Mouse (Mus musculus): ENCODE measurements around the gene Btaf1. TPM values are rescaled to one million over a fixed set of nuclear protein-coding genes. Genes with fewer than 3 reads are reported as not detected.
"Not testable (repeated sequence)": the region's sequence is repeated elsewhere in the genome, so short reads cannot be mapped to it uniquely, and the experiment has no call there.

Btaf1 gene
- total RNA-seq, 2 experiments from 2014 or later = 21.6 to 25.0 TPM

DNA sequence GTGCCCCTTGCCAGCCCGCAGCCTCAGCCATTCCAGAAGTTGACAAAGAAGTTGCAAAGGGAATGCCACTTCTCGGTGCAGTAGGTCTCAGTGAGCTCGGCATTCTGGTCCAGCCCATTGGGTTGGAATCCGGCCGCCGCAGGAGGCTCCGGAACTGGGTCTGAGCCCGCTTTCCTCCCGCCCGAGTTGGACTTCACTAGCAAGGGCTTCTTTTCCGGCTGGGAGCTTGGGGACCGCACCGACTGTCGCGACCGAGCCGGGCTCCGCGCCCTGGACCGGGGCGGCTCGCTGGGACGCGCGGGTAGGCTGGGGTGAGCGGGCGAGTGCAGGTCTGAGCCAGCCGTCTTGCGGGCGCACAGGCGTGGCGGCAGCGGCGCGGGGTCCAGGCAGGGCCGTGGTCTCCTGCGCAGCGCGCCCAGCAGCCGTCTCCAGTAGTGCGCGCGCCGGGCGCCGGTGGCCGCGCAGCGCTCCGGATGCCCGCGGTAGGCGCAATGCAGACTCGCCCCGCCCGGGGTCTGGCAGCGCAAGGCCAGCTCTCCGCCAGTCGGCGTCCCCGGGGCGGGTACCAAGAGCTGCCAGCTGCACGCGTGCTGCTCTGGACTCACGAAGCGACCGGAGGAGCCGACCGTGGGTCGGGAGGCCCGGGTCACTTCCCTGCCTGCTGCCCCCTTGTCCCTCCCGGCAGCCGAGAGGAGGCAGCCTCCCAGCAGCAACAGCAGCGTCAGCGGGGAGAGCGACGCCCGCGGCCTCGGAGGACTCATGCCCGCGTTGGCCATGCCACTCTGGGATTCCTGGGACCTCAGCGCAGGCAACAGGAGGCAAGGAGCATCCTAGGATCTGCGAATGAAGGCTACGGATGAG is 7.2 kb upstream of the Btaf1 start:
- intact Hi-C loops (cut with DNase I) = loop anchor here (2.0 kb wide), 1 partner anchor 458 kb away; the partner anchor contains the start of gene Kif11
- DNase-seq (ENCODE audit: extremely low spot score in 1 of 2, low spot score in 2 of 2) = peak; percentile 59 to 91

DNA sequence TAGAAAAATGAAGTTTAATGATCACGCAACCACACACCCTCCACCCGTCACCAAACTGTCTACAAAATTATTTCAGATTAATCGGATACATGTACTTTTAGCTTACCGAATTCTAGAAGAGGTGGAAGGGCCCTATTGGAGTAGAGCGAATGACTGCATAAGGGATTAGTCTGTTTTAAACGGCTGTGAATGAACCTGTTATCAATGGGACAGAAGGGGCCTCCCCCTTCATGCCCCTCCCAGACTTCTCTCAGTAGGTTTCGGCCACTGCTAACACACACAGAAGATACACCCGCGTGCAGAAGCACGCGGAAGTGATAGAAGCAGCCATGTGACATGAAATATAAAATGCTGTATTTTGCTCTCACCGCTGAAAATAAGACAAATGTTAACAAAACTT is 6.4 kb upstream of the Btaf1 start, which contains the start of gene Fgfbp3:
TSS of gene Fgfbp3 (minus strand) at position 150 of the 400 bp plus-strand sequence.
- intact Hi-C loops (cut with DNase I) = loop anchor here (2.0 kb wide), 1 partner anchor 457 kb away; the partner anchor contains the start of gene Kif11
- no peak for DNase-seq (ENCODE audit: extremely low spot score in 1 of 2, low spot score in 2 of 2)

DNA sequence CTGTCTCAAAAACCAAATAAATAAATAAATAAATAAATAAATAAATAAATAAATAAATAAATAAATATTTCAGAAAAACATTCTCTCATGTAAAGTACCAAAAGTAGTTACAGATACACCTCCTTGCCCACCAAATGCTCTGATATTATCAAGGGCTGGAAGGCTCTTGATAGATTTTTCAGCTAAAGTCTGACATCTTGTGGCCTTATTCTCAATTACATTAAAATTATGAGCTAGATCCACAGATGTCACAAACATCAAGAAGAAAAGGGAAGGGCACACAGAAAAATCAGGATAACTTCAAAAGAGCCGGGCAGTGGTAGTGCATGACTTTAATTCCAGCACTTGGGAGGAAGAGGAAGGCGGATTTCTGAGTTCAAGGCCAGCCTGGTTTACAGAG is 3.9 kb upstream of the Btaf1 start:
- no peak for DNase-seq (ENCODE audit: extremely low spot score in 1 of 2, low spot score in 2 of 2)
- intact Hi-C loops (cut with DNase I) = loop anchor here (5.0 kb wide), 1 partner anchor 35 kb away; no protein-coding TSS in a partner anchor

DNA sequence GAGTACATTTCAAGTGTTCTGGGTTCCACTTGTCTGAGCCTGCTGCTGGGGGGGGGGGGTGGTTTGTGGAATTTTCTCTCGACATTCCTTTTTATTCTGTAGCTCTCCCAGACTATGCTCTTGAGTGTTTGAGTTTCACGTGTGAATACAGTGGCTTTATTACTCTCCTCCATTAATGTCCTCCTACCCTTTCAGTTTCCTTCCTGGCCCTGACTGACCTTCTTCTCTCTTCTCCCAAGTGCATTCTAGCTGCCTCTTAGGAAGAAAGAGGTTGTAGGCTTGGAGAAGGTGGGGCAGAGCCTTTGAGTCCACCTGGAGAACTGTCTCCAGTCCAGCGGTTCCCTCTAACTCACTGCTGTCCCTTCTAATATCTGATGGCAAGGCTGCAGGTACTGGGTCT is 2.9 kb upstream of the Btaf1 start:
- intact Hi-C loops (cut with DNase I) = loop anchor here (5.0 kb wide), 1 partner anchor 36 kb away; no protein-coding TSS in a partner anchor
- no peak for DNase-seq (ENCODE audit: extremely low spot score in 1 of 2, low spot score in 2 of 2)

DNA sequence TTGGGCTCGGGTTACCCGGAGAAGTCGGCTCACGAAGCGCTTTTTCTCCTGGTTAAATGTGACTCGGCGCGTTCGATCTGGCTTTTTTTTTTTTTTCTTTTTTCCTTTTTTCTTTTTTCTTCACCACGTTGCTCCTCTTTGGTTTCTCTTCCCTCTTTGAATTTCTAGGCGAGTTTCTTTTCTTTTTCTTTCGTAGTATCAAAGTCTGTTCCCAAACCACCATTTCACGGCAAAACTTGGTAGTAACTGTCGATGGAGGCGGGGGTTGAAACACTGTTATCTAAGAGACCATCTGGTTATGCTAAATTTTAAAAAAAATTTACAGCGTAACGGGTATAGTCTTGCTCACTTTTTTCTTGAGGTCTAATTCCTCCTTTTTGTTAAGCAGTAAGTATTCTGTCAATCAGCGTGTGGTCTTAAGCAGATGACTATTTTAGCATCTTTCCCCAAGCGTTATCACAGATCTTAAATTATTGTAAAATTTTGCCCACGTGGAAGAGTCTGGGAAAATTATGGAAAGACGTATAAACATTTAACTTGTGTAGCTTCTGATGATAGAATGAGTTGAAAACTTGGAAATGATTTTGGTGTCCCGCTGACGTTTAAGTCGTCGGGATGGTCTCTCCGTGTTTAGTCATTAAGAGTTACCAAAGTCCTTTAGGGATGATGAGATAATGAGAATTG is 816 bp downstream of the Btaf1 start:
- DNase-seq (ENCODE audit: extremely low spot score in 1 of 2, low spot score in 2 of 2) = no peak
- intact Hi-C loops (cut with DNase I) = loop anchor here (5.0 kb wide), 1 partner anchor 341 kb away; no protein-coding TSS in a partner anchor

DNA sequence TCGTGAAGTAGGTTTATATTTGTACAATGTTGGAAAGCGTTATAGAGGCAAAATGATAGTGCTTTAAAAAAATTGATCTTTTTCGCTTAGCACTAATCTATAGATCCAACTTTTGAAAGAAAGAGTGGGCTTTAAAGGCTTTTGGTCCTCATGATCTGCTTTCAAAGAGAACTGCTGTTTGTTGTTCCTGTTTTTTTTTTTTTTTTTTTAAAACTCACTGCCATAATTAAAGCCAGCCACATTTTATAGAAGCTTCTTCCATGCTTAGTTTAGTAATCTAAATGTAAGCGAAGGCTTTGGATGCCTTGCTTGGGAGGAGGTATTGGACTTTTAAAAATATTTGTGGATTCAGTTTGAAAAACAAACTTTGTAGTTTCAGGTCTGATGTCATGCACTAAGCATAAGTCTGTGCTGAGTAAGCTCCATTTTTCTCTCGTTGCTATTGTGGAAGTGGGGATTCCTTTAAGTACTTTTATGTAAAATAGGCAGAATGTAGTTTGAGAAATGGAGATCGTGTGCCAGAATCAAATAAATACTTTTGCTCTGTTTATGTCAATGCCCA is 2.0 kb downstream of the Btaf1 start:
- intact Hi-C loops (cut with DNase I) = loop anchor here (5.0 kb wide), 1 partner anchor 339 kb away; no protein-coding TSS in a partner anchor
- no peak for DNase-seq (ENCODE audit: extremely low spot score in 1 of 2, low spot score in 2 of 2)

DNA sequence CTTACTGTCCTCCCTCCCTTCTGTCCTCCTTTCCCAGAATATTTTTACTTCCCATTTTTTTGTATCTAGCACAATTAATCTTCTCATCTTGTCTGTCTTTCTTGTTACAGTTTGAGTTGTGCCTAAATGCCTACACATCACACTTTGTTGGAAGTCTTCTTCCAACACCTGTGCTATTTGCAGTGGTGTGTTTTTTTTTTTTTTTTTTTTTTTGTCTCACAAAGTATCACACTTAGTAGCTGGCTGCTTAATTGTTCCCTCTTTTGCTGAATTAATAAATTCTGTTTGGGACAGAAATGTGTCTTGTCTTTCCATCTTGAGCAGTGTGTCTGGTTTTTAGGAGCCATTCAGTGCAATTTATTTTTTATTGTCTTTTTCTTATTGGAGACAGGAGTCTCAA is 3.9 kb downstream of the Btaf1 start:
- DNase-seq (ENCODE audit: extremely low spot score in 1 of 2, low spot score in 2 of 2) = no peak
- intact Hi-C loops (cut with DNase I) = loop anchor here (5.0 kb wide), 1 partner anchor 337 kb away; no protein-coding TSS in a partner anchor

DNA sequence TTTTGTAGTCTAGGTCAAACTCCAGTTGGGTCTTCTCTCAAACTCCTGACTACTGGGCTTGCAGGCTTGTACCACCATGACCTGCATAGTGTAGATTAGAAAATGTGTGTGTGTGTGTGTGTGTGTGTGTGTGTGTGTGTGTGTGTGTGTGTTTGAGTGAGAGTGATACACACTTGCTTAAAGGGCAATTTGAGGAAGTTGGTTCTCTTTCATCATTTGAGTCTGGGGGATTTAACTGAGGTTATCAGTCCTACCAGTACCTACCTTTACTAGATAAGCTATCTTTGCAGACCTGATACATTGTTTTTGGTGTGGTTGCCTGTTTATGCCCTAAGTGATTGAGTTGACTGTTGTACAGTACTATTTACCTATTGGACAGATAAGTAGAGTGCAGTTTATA is 6.2 kb downstream of the Btaf1 start:
- no peak for DNase-seq (ENCODE audit: extremely low spot score in 1 of 2, low spot score in 2 of 2)
- intact Hi-C loops (cut with DNase I) = no loop called here

DNA sequence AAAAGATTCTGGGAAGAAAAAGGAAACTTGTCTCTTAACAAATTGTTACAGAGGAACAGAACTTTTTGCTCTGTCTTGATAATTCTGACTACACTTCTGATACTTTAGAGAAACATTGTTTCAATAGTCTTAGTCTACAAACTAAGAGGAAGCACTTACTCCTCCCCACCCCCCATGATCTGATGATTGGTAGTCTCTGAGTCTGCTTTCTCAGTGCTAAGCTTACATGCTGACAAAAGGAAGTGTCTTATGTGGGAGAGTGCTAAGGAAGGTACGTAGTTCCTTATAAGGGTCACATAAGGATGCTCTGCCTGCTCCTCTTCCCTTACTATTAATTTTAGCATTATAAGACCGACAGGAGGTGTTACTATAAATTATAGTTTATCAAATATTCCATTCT is 6.7 kb downstream of the Btaf1 start:
- intact Hi-C loops (cut with DNase I) = no loop called here
- DNase-seq (ENCODE audit: extremely low spot score in 1 of 2, low spot score in 2 of 2) = no peak

DNA sequence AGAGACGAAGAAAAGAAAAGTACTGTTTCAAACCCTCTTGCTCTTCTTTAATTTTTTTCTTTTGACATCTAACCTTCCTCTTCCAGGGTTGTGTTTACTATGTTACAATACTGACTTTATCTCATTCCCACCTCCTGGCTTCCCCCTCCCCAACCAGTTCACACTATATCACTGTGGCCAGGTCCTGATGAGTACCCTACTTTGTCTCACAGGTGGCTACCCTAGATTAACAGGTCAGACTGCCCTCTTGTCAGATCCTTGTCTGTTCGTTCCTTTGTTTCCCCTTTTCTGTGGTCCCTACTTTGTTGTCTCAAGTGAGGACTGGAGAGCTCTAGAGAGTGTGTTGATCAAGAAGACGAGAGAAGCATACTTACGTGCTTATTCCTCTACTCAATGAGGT is 10.4 kb downstream of the Btaf1 start:
- no peak for DNase-seq (ENCODE audit: extremely low spot score in 1 of 2, low spot score in 2 of 2)
- intact Hi-C loops (cut with DNase I) = no loop called here

DNA sequence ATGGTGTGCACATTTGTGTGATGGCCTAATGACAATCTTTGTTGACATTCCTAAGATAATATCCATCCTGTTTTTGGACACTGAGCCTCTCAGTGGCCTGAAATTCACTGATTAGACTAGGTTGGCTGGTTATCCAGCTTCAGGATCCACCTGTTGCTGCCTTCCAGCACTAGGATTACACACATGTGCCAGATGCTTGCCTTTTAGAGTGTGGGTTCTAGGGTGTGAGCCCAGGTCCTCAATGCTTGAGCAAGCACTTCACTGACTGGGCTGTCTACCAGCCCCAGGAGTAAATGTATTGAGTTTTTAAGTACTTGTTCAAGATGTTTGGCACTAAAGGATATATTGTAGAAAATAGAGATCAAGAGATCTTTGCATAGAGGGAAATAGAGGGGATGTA is 12.1 kb downstream of the Btaf1 start:
- intact Hi-C loops (cut with DNase I) = no loop called here
- DNase-seq (ENCODE audit: extremely low spot score in 1 of 2, low spot score in 2 of 2) = no peak

DNA sequence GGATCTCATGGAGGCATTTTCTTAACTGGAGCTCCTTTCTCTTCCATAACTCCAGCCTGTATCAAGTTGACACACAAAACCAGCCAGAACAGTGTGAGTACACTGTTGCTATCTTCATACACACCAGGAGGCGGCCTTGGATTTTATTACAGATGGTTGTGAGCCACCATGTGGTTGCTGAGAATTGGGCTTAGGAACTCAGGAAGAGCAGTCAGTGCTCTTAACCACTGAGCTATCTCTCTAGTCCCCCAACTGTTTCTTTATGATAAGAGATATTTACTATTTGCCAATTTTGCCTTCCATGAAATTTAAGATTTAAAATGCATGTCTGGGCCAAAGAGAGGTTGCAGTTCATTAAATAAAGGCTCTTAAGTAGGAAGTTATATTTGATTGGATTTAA is 14.2 kb downstream of the Btaf1 start:
- intact Hi-C loops (cut with DNase I) = no loop called here
- DNase-seq (ENCODE audit: extremely low spot score in 1 of 2, low spot score in 2 of 2) = no peak

DNA sequence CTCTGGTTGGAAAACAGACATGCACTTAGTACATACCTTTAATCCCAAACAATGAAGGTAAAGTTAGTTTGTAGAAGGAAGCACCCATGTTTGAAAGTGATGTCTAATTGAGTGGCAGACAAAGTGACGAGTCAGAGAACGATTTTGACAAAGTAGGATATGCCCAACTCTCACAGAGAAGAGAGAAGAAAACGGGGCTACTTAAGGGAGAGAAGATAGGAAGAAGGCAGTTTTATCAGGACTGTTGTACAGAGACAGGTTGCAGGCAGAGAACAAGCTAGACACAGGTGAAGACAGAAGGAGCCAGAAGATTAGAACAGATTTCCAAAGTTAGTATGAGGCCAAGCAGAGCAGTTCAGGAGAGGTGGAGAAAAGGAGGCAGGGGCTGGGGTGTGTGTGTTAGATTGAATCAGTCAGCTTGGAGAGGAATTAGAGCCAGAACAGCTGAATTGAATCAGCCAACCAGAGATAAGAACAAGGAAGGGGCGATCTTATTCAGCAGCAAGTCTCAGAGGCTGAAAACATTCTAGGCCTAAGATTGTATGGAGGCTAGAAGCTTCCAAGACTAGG is 27.8 kb downstream of the Btaf1 start:
- no peak for DNase-seq (ENCODE audit: extremely low spot score in 1 of 2, low spot score in 2 of 2)

DNA sequence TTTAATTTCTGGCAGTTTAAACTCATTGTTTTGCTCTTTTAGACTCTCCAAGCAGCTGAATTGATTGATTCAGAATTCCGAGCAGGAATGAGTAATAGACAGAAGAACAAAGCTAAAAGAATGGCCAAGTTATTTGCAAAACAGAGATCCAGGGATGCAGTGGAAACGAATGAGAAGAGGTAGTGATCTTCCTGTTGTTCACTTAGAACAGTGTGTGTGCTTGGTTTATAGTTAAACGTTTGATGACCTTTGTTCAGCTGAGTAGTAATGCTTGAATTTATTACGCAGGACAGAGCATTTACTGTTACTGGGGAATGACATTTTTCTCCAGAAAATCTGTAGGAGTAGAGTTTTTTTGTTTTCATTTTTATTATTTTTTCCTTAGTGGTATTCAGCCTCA is 32.5 kb downstream of the Btaf1 start:
- intact Hi-C loops (cut with DNase I) = no loop called here
- no peak for DNase-seq (ENCODE audit: extremely low spot score in 1 of 2, low spot score in 2 of 2)

More for the DNA sequence above, 27.8 kb downstream of the Btaf1 start:
- intact Hi-C loops (cut with DNase I) = no loop called here

DNA sequence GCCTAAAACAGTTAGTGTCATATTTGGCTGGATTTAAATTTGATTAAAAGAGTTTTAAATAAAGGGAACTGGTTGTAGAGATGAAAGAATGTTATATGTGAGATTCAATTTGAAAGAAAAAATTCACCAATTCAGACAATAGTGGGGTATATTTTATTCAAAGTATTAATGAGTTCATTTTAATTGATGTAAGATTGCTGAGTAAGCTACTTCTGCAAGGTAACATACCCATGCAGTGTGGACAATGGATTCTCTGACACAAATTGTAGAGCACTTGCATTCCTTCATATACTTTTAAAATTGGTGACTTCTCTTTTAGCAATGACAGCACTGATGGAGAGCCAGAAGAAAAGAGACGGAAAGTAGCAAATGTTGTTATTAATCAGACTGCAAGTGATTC is 35.4 kb downstream of the Btaf1 start:
- intact Hi-C loops (cut with DNase I) = no loop called here
- no peak for DNase-seq (ENCODE audit: extremely low spot score in 1 of 2, low spot score in 2 of 2)

DNA sequence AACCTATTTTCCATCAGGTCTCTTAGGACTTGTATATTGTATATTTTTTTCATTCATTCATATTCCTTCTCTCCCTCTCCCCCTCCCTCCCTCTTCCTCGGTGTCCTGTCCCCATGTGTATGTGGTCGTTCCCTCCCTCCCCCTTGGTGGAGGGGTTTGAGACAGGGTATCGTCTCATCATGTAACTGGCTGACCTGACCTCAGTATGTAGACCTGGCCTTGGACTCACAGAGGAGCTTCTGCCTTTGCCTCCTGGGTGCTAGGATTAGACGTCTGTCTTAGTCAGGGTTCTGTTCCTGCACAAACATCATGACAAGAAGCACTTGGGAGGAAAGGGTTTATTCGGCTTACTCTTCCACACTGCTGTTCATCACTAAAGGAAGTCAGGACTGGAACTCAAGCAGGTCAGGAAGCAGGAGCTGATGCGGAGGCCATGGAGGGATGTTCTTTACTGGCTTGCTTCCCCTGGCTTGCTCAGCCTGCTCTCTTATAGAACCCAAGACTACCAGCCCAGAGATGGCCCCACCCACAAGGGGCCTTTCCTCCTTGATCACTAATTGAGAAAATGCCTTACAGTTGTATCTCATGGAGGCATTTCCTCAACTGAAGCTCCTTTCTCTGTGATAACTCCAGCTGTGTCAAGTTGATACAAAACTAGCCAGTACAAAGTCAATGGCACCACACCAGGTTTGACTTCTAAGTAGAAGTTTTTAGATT is 36.8 kb downstream of the Btaf1 start:
- DNase-seq (ENCODE audit: extremely low spot score in 1 of 2, low spot score in 2 of 2); intact Hi-C loops (cut with DNase I): not testable (repeated sequence)

DNA sequence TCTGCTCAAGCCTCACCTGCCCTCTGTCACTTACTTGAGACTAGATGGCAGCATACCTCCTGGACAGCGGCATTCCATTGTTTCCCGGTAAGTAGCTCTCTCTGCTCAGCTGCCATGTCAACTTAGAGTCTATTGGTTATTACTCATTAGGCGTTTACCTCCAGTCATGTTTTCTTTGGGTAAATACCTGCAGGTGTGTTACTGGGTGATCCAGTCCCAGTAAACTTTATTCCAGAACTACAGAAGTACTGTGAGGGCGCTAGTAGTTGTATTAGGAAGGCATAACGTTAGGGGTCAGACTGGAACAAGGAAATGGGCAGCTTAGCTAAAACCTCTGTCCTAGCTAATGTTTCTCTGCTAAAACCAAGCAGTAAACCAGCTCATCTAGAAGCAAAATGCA is 78.7 kb downstream of the Btaf1 start:
- intact Hi-C loops (cut with DNase I) = no loop called here
- DNase-seq (ENCODE audit: extremely low spot score in 1 of 2, low spot score in 2 of 2) = no peak

DNA sequence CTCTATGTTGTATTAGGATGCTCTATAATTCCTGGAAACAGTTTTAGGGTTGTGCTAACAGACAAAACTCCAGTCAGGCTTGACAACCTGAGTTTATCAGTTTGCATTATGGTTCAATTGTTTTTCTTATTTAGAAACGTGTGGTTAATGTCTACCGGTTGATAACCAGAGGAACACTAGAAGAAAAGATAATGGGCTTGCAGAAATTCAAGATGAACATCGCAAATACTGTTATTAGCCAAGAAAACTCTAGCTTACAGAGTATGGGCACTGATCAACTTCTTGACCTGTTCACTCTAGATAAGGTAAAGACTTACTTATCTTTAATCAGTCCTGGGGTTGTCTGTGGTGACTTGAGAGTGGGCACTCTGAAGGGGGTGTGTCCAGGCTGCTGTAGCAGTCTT is 84.0 kb downstream of the Btaf1 start:
- no peak for DNase-seq (ENCODE audit: extremely low spot score in 1 of 2, low spot score in 2 of 2)
- intact Hi-C loops (cut with DNase I) = no loop called here

DNA sequence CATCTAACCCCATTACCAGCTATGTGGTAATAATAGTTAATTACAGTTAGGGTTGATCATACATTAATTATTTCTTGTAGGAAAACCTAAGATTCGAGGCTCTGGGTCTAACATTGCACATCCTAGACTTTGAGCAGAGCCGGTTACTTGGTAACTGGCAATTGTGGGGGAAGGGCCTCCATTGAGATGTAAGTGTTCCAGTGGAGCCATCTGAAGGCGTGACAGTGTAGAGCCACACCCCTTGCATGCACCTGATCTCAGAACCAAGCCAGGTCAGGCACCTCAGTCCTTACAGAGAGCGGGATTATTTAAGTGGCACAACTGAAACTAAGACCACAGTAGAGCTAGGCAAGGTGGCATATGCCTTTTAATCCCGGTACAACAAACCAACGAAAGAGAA is 87.6 kb downstream of the Btaf1 start:
- DNase-seq (ENCODE audit: extremely low spot score in 1 of 2, low spot score in 2 of 2) = no peak
- intact Hi-C loops (cut with DNase I) = no loop called here

All from left cerebral cortex, postnatal 10 days (tissue).